ENCODE assay signal across 22 mouse cellular contexts in the genomic region with DNA sequence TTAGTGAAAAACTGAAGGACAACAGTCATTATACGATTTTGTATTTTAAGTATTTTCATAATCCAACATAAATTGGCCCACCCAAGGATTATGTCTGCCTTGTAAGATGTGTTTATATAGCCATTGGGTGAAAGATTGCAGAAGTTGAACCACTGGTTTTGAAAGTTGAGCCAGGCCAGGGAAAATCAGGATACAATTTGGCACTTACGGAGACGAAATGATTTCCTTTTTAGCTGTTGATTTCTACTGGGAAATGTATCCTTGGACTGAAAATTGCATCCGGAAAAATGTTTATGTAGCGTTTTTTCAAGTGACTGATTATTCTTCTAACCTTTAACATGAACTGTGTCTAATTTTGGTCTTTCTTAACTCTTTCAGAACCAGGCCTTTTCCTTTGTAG.
DNase-seq lines count a peak whose midpoint lies in the region; ATAC-seq and TF ChIP-seq lines count a peak whose summit lies in the region.
"Had no signal": no experiment of that assay in that cellular context is flagged by ENCODE, and none has a peak within 500 bp of the region (broad histone marks: within the 10 kb centered on the region; RNA-seq: fewer than 3 reads in every experiment).

No protein-coding gene starts in this region.

- no peak for TF ChIP-seq EP300 in heart, postnatal 0 days (IDR thresholded peaks at IDR 0.05; ENCODE audit: low read depth)

- no peaks in the 10 kb centered on the region for H3K9me3 ChIP-seq in heart, postnatal 0 days (replicated peaks; ENCODE audit: control insufficient read depth, low read length)
- H3K9me3 ChIP-seq in kidney, embryonic 16.5 days (ENCODE audit: low read length), result no peaks in the 10 kb centered on the region
- no peaks in the 10 kb centered on the region for H3K9me3 ChIP-seq in lung, embryonic 16.5 days (ENCODE audit: control insufficient read depth, low read length)
- no peaks in the 10 kb centered on the region for H3K9me3 ChIP-seq in embryonic facial prominence, embryonic 12.5 days
- H3K9me3 ChIP-seq: embryonic facial prominence, embryonic 13.5 days; hindbrain, embryonic 13.5 days; neural tube, embryonic 13.5 days had no signal

- no peak overlapping the region for H3K9ac ChIP-seq in heart, postnatal 0 days (replicated peaks; ENCODE audit: low read depth, low read length)
- H3K9ac ChIP-seq in kidney, embryonic 16.5 days (replicated peaks; ENCODE audit: low read length), result no peak overlapping the region
- H3K9ac ChIP-seq in lung, embryonic 16.5 days (ENCODE audit: low read length), result no peak overlapping the region
- no peak overlapping the region for H3K9ac ChIP-seq in embryonic facial prominence, embryonic 12.5 days
- H3K9ac ChIP-seq: embryonic facial prominence, embryonic 13.5 days; hindbrain, embryonic 13.5 days; liver, embryonic 14.5 days; neural tube, embryonic 13.5 days had no signal

- no peak for TF ChIP-seq CTCF in heart, postnatal 0 days (IDR thresholded peaks at IDR 0.05; ENCODE audit: low read depth)

- peak; percentile 26 for DNase-seq in heart, postnatal 0 days (ENCODE audit: low spot score)
- no peak for DNase-seq in heart, adult 8-10 months (ENCODE audit: low spot score)
- DNase-seq in kidney, adult 11 months, result no peak
- DNase-seq in lung, postnatal 4 days, result no peak
- DNase-seq: adrenal gland, postnatal 10 days; cerebellum, adult 9-10 months; heart, postnatal 14 days; midbrain, embryonic 14.5 days; right cerebral cortex, adult 18-20 months; thymus, postnatal 25 days had no signal

- no peak for ATAC-seq in heart, postnatal 0 days (ENCODE audit: insufficient read depth, low read depth)
- ATAC-seq in kidney, embryonic 16.5 days (ENCODE audit: low FRiP score, low TSS enrichment), result no peak
- peak; percentile 44 for ATAC-seq in lung, embryonic 16.5 days (ENCODE audit: low read depth)
- ATAC-seq in embryonic facial prominence, embryonic 12.5 days (ENCODE audit: insufficient number of reproducible peaks, insufficient read depth, low FRiP score, low TSS enrichment), result no peak
- ATAC-seq: CD4-positive, CD25-positive, alpha-beta regulatory T cell, adult 4 months; forebrain, embryonic 16.5 days; inflammation-experienced regulatory T-cells, adult 6 months; Patski had no signal

- peaks cover 17% of the 10 kb centered on the region; the same call in 1 of the 2 replicates for H3K4me1 ChIP-seq in heart, postnatal 0 days (ENCODE audit: control insufficient read depth, insufficient read depth)
- H3K4me1 ChIP-seq in kidney, embryonic 16.5 days (ENCODE audit: insufficient read depth, low read length), result peaks cover 52% of the 10 kb centered on the region
- H3K4me1 ChIP-seq in lung, embryonic 16.5 days (replicated peaks; ENCODE audit: control insufficient read depth, insufficient read depth, low read length), result peaks cover 34% of the 10 kb centered on the region
- H3K4me1 ChIP-seq in embryonic facial prominence, embryonic 12.5 days, result peaks cover 39% of the 10 kb centered on the region
- H3K4me1 ChIP-seq: neural tube, embryonic 13.5 days had no signal

- H3K27ac ChIP-seq in heart, postnatal 0 days (ENCODE audit: low read depth), result no peak overlapping the region
- peak overlapping the region; percentile 41; the same call in 1 of the 2 replicates for H3K27ac ChIP-seq in kidney, embryonic 16.5 days (ENCODE audit: low read length)
- peak overlapping the region; percentile 68 for H3K27ac ChIP-seq in lung, embryonic 16.5 days (ENCODE audit: low read length)
- H3K27ac ChIP-seq in embryonic facial prominence, embryonic 12.5 days, result peak overlapping the region; percentile 26; the same call in 1 of the 2 replicates
- H3K27ac ChIP-seq: embryonic facial prominence, embryonic 13.5 days; hindbrain, embryonic 13.5 days; liver, embryonic 14.5 days; neural tube, embryonic 13.5 days had no signal

- no peak overlapping the region for H3K4me2 ChIP-seq in heart, postnatal 0 days (ENCODE audit: low read depth, low read length)
- H3K4me2 ChIP-seq in kidney, embryonic 16.5 days (replicated peaks; ENCODE audit: low read depth, low read length), result no peak overlapping the region
- H3K4me2 ChIP-seq in lung, embryonic 16.5 days (ENCODE audit: low read depth, low read length), result no peak overlapping the region
- no peak overlapping the region for H3K4me2 ChIP-seq in embryonic facial prominence, embryonic 12.5 days (replicated peaks)
- H3K4me2 ChIP-seq: embryonic facial prominence, embryonic 13.5 days; heart, embryonic 11.5 days; hindbrain, embryonic 13.5 days; neural tube, embryonic 13.5 days had no signal

- WGBS in heart, postnatal 0 days, result 47% methylated on average over 5 of the region's 5 CpGs
- WGBS in kidney, embryonic 16.5 days, result 39% methylated on average over 5 of the region's 5 CpGs
- 23% methylated on average over 5 of the region's 5 CpGs for WGBS in lung, embryonic 16.5 days
- 28% methylated on average over 5 of the region's 5 CpGs for WGBS in embryonic facial prominence, embryonic 12.5 days

- H3K27me3 ChIP-seq in heart, postnatal 0 days (ENCODE audit: control insufficient read depth, insufficient read depth, low read length), result no peaks in the 10 kb centered on the region
- 0 out of 2 replicates have a peak, but pooled peaks cover 2% of the 10 kb centered on the region for H3K27me3 ChIP-seq in kidney, embryonic 16.5 days (ENCODE audit: insufficient read depth, low read length)
- no peaks in the 10 kb centered on the region for H3K27me3 ChIP-seq in lung, embryonic 16.5 days (ENCODE audit: control insufficient read depth, insufficient read depth, low read depth, low read length)
- H3K27me3 ChIP-seq in embryonic facial prominence, embryonic 12.5 days, result no peaks in the 10 kb centered on the region
- H3K27me3 ChIP-seq: embryonic facial prominence, embryonic 13.5 days; hindbrain, embryonic 13.5 days; neural tube, embryonic 13.5 days; Patski had no signal

- H3K36me3 ChIP-seq in heart, postnatal 0 days (replicated peaks; ENCODE audit: control insufficient read depth, insufficient read depth, low read length), result no peaks in the 10 kb centered on the region
- no peaks in the 10 kb centered on the region for H3K36me3 ChIP-seq in kidney, embryonic 16.5 days (ENCODE audit: insufficient read depth, low read length)
- no peaks in the 10 kb centered on the region for H3K36me3 ChIP-seq in lung, embryonic 16.5 days (ENCODE audit: control insufficient read depth, insufficient read depth, low read length)
- no peaks in the 10 kb centered on the region for H3K36me3 ChIP-seq in embryonic facial prominence, embryonic 12.5 days
- H3K36me3 ChIP-seq: embryonic facial prominence, embryonic 13.5 days; hindbrain, embryonic 13.5 days; neural tube, embryonic 13.5 days had no signal

- H3K4me3 ChIP-seq in heart, postnatal 0 days (ENCODE audit: low read depth, low read length), result no peak overlapping the region
- no peak overlapping the region for H3K4me3 ChIP-seq in kidney, embryonic 16.5 days (ENCODE audit: low read length)
- no peak overlapping the region for H3K4me3 ChIP-seq in lung, embryonic 16.5 days (ENCODE audit: low read length)
- no peak overlapping the region for H3K4me3 ChIP-seq in embryonic facial prominence, embryonic 12.5 days
- H3K4me3 ChIP-seq: embryonic facial prominence, embryonic 13.5 days; hindbrain, embryonic 13.5 days; neural tube, embryonic 13.5 days had no signal
